Mouse (Mus musculus) lung, embryonic 15.5 days (tissue): Measurements from ENCODE around the gene Kank1. TPM values are rescaled to one million over a fixed set of nuclear protein-coding genes. Genes with fewer than 3 reads are reported as not detected.

Experiments
- ATAC-seq: fragments of 200-750 bp; cut with Nextera tagmentation; 2 replicates; pipeline ENCODE4 v1.8.0; 2017; ENCODE audit warnings: moderate number of reproducible peaks, borderline replicate concordance; ENCODE audit not compliant: low FRiP score, low TSS enrichment; ENCODE audit errors: extremely low read depth
- H3K27ac ChIP-seq: fragments of 300-500 bp; sonication (generic); 2 replicates; pipeline ENCODE4 v1.5.1; 2015; ENCODE audit warnings: moderate library complexity, mild to moderate bottlenecking, inconsistent platforms
- H3K27me3 ChIP-seq: fragments of 300-500 bp; sonication (generic); 2 replicates; pipeline ENCODE4 v1.6.1; 2015; ENCODE audit warnings: inconsistent platforms
- H3K36me3 ChIP-seq: fragments of 300-500 bp; sonication (generic); 2 replicates; pipeline ENCODE4 v1.6.1; 2015; ENCODE audit warnings: inconsistent platforms
- H3K4me1 ChIP-seq: fragments of 300-500 bp; sonication (generic); 2 replicates; pipeline ENCODE4 v1.6.1; 2015; ENCODE audit warnings: inconsistent platforms
- H3K4me2 ChIP-seq: fragments of 300-500 bp; sonication (generic); 2 replicates; pipeline ENCODE4 v1.6.1; 2015; ENCODE audit warnings: inconsistent platforms, mild to moderate bottlenecking, moderate library complexity
- H3K4me3 ChIP-seq: fragments of 300-500 bp; sonication (generic); 2 replicates; pipeline ENCODE4 v1.5.1; 2015; ENCODE audit warnings: mild to moderate bottlenecking, inconsistent platforms
- H3K9ac ChIP-seq: fragments of 300-500 bp; sonication (generic); 2 replicates; pipeline ENCODE4 v1.6.1; 2015; ENCODE audit warnings: inconsistent platforms
- H3K9me3 ChIP-seq: fragments of 300-500 bp; sonication (generic); 2 replicates; pipeline ENCODE4 v1.6.1; 2016; ENCODE audit warnings: inconsistent platforms
- WGBS: fragments of 180-500 bp; shearing (Covaris S2); methylation state at CpG from one replicate; pipeline ENCODE4 v1.1.7; 2015; 5-methylcytosine and 5-hydroxymethylcytosine counted together
- polyA plus RNA-seq: library from polyadenylated mRNA; unstranded; fragments of >200 nt; fragmentation: Nextera tagmentation; extraction: Ambion mirVana; gene quantifications from 2 replicates; pipeline ENCODE4 v1.2.1, GENCODE M21; 2015

Gene Kank1
- polyA plus RNA-seq = 16.8 and 18.6 TPM in 2 replicates

DNA sequence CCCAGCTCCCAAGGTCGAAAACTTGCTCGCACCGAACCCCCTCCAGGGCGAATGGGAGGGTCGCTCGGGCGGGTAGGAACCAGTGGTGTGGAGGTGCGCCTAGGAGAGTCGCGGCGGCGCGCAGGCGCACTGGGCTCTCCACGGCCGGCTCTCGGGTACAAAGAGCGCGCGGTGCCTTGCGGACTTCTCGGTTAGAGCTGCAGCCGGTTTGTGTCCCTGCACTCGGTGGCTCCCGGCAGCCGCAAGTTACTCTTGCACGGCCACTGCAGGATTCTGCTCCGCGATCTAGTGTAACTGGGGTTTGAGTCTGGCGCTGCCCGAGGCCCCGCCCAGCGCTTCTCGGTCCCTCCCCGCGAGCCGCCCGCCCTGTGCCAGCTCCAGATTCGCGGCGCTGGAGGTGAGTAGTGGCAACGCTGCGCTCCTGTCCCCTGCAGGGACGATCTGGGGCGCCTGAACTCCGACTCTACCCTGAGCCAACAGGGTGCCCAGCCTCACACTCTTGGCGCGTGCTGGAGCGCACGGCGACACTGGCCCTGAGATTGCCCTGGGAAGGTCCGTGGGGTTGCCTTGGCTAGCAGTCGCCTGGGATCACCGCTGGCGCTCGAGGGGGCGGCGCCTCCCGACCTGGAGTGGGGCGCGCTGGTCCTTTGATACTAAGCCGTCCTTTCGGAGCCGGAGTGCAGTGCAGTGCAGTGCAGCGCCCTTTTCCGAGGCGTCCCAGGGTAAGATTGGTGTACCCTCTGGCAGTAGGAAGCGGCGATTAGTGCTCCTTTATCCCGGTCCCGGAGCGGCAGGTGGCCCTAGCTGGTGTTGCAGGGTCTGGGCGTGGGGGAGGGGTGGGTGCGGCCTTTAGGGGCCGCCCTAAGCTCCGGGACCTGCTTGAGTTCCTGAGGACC, at the start of gene Kank1:
Kank1 (plus strand) TSS at position 380 of the 896 bp plus-strand sequence.
- peaks cover 40% of the 10 kb centered on the region for H3K27me3 ChIP-seq
- under 1% methylated on average over 76 of the region's 76 CpGs for WGBS
- peak within 1 kb of the TSS; percentile 69 for H3K27ac ChIP-seq
- H3K4me1 ChIP-seq = peaks cover 20% of the 10 kb centered on the region
- peak; percentile 89 for ATAC-seq
- H3K4me2 ChIP-seq = peak within 1 kb of the TSS; percentile 99
- H3K9ac ChIP-seq = peak within 1 kb of the TSS; percentile 53
- H3K4me3 ChIP-seq = peak within 1 kb of the TSS; percentile 73
- no peaks in the 10 kb centered on the region for H3K9me3 ChIP-seq
- H3K36me3 ChIP-seq = no peaks in the 10 kb centered on the region

DNA sequence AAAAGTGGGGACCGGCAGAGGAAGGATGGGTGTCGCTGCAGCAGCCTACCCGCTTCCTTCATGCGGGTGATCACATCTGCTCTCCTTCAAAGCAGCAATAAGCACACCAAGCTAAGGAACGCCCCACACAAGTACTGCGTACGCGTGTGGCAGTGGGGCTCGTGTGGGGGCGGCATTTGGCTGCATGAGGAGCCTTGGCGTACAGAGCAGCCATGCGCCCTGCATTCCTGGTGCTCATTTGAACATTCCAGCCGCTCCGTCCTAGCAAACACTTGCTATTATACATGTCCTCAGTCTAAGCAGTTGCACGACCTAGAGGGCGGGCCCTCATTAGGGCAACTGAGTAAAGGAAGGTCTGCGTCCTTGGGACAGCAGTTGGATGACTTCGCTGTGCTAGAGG, 49.1 kb upstream of the Kank1 start:
- Histone ChIP-seq H3K27me3 (no peaks in the 10 kb centered on the region), H3K27ac (no peak overlapping the region), H3K9ac (no peak overlapping the region), H3K4me2 (peak overlapping the region; percentile 24; the same call in 1 of the 2 replicates), H3K4me1 (peaks cover 25% of the 10 kb centered on the region), H3K4me3 (no peak overlapping the region), H3K36me3 (no peaks in the 10 kb centered on the region), H3K9me3 (no peaks in the 10 kb centered on the region)
- no peak for ATAC-seq
- 62% methylated on average over 18 of the region's 18 CpGs for WGBS

DNA sequence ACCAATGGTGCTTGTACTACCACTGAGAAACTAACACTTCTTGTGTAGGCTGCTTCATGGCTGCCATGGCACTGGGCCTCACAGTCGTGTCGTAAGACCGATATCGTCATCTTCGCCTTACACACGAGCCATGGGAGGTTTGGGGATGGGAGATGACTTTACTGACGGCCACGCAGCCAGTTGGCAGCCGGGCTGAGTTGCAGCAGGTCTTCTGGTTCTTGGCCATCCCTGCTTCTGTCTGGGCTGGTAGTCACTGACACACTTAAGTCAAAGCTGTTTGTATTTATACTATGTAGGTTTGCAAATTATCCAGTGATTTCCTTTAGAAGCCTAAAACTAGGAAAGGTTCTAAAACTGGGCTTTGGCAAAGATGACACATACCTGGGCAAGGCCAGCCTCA, 43.0 kb upstream of the Kank1 start:
- H3K4me3 ChIP-seq = no peak overlapping the region
- H3K4me2 ChIP-seq = no peak overlapping the region
- H3K36me3 ChIP-seq = no peaks in the 10 kb centered on the region
- H3K9ac ChIP-seq = no peak overlapping the region
- no peaks in the 10 kb centered on the region for H3K9me3 ChIP-seq
- ATAC-seq = no peak
- no peak overlapping the region for H3K27ac ChIP-seq
- no peaks in the 10 kb centered on the region for H3K27me3 ChIP-seq
- no peaks in the 10 kb centered on the region for H3K4me1 ChIP-seq
- 93% methylated on average over 9 of the region's 9 CpGs for WGBS

- no peak overlapping the region for H3K27ac ChIP-seq
Measured at GRCm38 (mm10) chr19:25200081-25200860, 36.5 kb upstream of the Kank1 start.

DNA sequence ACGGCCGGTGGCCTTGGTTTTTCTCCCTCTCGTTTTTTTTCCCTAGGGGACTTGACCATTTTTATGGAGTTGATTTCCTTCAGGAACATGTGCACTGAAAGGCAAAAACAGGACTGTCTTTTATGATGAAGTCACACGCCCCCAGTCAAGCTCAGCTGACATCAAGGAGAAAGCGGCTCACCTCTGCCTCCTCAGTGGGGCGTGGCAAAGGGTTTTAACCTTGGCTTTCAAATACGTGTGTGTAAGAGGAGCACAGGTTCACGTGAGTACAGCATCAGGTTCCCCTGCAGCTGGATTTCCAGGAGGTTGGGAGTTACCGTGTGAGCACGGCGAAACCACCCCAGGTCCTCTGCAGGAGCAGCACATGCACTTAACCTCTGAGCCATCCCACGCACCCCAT, 33.7 kb upstream of the Kank1 start:
- Histone ChIP-seq H3K27me3 (0 out of 2 replicates have a peak, but pooled peaks cover 5% of the 10 kb centered on the region), H3K9ac (no peak overlapping the region), H3K4me3 (no peak overlapping the region), H3K4me1 (peaks cover 11% of the 10 kb centered on the region), H3K4me2 (no peak overlapping the region), H3K9me3 (no peaks in the 10 kb centered on the region), H3K36me3 (no peaks in the 10 kb centered on the region), H3K27ac (no peak overlapping the region)
- ATAC-seq = no peak
- 80% methylated on average over 12 of the region's 12 CpGs for WGBS

More at GRCm38 (mm10) chr19:25200081-25200860, 36.5 kb upstream of the Kank1 start:
- Histone ChIP-seq H3K4me3 (no peak overlapping the region), H3K9me3 (no peaks in the 10 kb centered on the region), H3K4me1 (peaks cover 6% of the 10 kb centered on the region), H3K4me2 (no peak overlapping the region), H3K27me3 (no peaks in the 10 kb centered on the region), H3K9ac (no peak overlapping the region), H3K36me3 (no peaks in the 10 kb centered on the region)
- 65% methylated on average over 13 of the region's 13 CpGs for WGBS
- ATAC-seq = 0 out of 2 replicates have a peak, but pooled peaks have one; percentile 49

GRCm38 (mm10) chr19:25206969-25207368, 29.8 kb upstream of the Kank1 start:
- 76% methylated on average over 12 of the region's 12 CpGs for WGBS
- ATAC-seq = no peak

DNA sequence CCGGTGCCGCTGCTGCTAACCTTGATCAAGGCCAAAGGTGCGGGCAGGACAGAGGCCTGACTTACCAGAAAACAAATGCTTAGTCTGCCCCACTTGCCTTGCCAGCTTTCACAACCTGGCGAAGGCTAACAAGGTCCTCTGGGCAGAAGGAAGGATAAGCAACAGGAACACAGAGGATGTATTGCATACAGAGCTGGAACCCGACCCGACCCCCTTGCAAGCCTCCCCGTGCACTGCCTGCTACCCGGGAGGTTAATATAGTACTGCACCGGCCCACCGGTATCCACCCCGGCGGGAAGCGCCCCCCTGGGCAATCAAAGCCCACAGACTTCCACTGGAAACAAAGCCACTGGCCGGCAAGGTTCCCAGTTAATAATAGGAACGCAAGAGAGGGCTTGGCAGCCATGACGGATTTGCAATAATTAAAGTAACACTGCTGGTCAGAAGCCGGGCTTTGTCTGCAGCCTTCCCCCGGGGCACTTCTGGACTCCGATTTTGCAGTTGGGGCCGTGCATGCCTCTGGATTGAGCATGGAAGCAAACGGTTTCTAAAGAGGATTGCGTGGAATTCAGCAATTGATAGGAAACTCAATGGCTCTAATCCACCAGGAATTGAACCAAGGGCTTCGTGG, 28.9 kb upstream of the Kank1 start:
- no peak overlapping the region for H3K4me3 ChIP-seq
- WGBS = 24% methylated on average over 23 of the region's 23 CpGs
- no peak for ATAC-seq

More at GRCm38 (mm10) chr19:25206969-25207368, 29.8 kb upstream of the Kank1 start:
- Histone ChIP-seq H3K4me3 (no peak overlapping the region), H3K27me3 (0 out of 2 replicates have a peak, but pooled peaks cover 5% of the 10 kb centered on the region), H3K27ac (no peak overlapping the region), H3K9ac (no peak overlapping the region), H3K4me1 (peaks cover 9% of the 10 kb centered on the region; the same call in 1 of the 2 replicates), H3K4me2 (no peak overlapping the region), H3K9me3 (no peaks in the 10 kb centered on the region), H3K36me3 (no peaks in the 10 kb centered on the region)

GRCm38 (mm10) chr19:25208596-25209110, 28.1 kb upstream of the Kank1 start:
- WGBS = 77% methylated on average over 11 of the region's 11 CpGs
- Histone ChIP-seq H3K27ac (no peak overlapping the region), H3K9me3 (no peaks in the 10 kb centered on the region), H3K4me3 (no peak overlapping the region), H3K9ac (no peak overlapping the region), H3K36me3 (no peaks in the 10 kb centered on the region), H3K4me1 (peaks cover 9% of the 10 kb centered on the region; the same call in 1 of the 2 replicates), H3K4me2 (no peak overlapping the region), H3K27me3 (0 out of 2 replicates have a peak, but pooled peaks cover 5% of the 10 kb centered on the region)
- ATAC-seq = no peak

More for the DNA sequence above, 28.9 kb upstream of the Kank1 start:
- 0 out of 2 replicates have a peak, but pooled peaks cover 5% of the 10 kb centered on the region for H3K27me3 ChIP-seq
- H3K4me2 ChIP-seq = peak overlapping the region; percentile 26; the same call in 1 of the 2 replicates
- no peak overlapping the region for H3K9ac ChIP-seq
- H3K36me3 ChIP-seq = no peaks in the 10 kb centered on the region
- H3K27ac ChIP-seq = no peak overlapping the region
- H3K9me3 ChIP-seq = no peaks in the 10 kb centered on the region
- peaks cover 9% of the 10 kb centered on the region; the same call in 1 of the 2 replicates for H3K4me1 ChIP-seq

- Histone ChIP-seq H3K36me3 (no peaks in the 10 kb centered on the region), H3K4me1 (no peaks in the 10 kb centered on the region), H3K9me3 (no peaks in the 10 kb centered on the region), H3K4me3 (no peak overlapping the region), H3K27me3 (no peaks in the 10 kb centered on the region), H3K4me2 (no peak overlapping the region), H3K9ac (no peak overlapping the region), H3K27ac (no peak overlapping the region)
- 46% methylated on average over 2 of the region's 2 CpGs for WGBS
- no peak for ATAC-seq
Measured at GRCm38 (mm10) chr19:25220611-25221010, 16.2 kb upstream of the Kank1 start.

DNA sequence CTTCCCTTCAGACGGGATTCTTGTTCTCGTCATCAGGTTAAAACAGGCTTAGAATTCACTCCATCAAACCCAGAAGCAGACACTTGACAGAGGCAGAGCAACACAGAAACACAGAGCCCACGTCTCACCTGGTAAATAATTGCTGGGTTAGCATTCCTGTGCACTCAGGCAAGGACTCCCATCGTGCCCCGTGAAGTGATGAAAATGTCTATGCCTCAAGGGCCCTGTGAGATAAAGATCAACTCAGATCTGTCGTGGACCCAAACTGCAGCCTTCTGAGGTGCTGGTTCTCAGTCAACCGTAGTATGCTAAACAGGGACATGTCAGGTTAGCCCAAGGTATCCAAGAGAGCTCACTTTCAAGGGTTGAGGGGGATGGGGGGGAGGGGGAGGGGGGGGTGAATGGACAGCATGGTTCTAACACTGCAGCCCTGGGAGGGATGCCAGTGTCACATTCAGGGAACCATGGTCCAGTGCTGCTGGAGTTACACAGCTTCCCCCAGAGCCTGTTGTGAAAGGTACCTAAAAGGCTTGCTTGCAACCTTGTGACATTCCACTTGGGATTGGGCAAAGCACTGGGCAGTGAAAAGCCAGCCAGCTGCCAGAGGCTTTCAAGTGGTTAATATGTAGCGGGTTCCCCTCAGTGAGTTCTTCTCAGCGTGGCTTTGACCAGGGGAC, 14.7 kb upstream of the Kank1 start:
- Histone ChIP-seq H3K4me3 (no peak overlapping the region), H3K36me3 (no peaks in the 10 kb centered on the region), H3K9ac (no peak overlapping the region), H3K27me3 (no peaks in the 10 kb centered on the region), H3K27ac (no peak overlapping the region), H3K4me1 (no peaks in the 10 kb centered on the region), H3K9me3 (no peaks in the 10 kb centered on the region), H3K4me2 (no peak overlapping the region)
- 45% methylated on average over 9 of the region's 9 CpGs for WGBS
- no peak for ATAC-seq
